Mouse (Mus musculus) E14TG2a.4 (cell line): ENCODE measurements around the gene Gpkow.

ENCODE experiments used
- CTCF ChIP-seq: conservative IDR thresholded peaks from 2 replicates; pipeline ENCODE4 v1.5.1; 2014; ENCODE audit warnings: low read length
- POU5F1 ChIP-seq: IDR thresholded peaks from 2 replicates; pipeline ENCODE4 v1.6.1; 2014; ENCODE audit warnings: low read length, borderline replicate concordance

DNA sequence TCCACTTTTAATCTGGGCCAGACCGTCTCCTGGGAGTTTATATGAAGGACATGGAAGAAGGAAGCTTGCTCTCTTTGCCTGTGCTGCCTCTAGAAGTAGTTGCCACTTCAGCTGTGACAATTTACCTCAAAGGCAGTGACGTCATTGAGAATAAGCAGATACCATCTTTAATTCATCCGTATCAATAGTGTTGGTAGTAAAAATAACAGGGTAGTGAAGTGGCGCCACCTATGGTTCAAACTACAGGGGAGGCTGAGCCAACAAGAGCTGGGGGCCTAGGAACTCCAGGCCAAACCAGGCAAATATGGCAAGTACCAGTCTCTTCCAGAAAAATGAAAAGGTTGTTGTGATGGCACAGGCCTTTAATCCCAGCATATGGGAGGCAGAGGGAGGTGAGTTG lies 4.1 kb upstream of the Gpkow start:
- TF ChIP-seq CTCF: peak; percentile 56
- no peak for TF ChIP-seq POU5F1
